Comparison of ENCODE assay signal across 11 mouse cellular contexts in the genomic region with DNA sequence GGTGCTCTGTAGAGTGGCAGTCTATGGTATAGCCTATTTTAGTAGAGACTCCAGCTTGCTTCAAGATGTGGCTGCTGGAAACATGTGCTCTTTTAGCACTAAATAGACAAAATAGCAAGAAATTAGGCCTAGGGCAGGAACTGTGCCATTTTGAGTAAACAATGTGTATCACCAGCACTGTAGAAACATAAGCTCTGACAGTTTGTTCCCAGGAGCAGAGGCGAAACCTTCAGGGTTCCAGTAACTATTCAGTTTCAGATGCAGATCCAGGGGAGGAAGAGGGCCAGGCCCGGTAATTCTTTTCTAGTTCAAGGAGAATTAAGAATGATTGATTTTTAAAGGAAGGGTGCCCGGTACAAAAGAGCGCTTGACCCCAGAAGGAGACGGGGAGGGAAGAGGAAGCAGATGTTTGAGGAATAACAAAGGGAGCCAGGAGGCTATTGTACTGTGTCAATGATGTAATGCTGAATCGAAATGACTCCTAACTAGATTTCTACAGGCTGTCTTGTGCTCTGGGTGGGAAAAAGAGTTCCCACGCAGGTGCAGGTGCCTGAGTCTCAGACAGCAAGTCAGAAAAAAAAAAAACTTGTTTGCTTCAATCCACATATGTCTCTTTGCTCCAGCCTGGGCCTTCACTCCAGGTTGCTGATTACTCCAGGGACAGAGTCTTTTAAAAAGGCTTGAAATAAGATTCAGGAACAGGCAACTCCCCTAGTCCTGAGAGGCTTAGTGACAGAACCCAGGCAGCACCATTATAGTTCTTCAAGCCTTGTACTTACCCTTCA. TPM values are rescaled to one million over a fixed set of nuclear protein-coding genes. Genes with fewer than 3 reads are reported as not detected.
DNase-seq lines count a peak whose midpoint lies in the region; ATAC-seq and TF ChIP-seq lines count a peak whose summit lies in the region.
"Had no signal": no experiment of that assay in that cellular context is flagged by ENCODE, and none has a peak within 500 bp of the region (broad histone marks: within the 10 kb centered on the region; RNA-seq: fewer than 3 reads in every experiment).

No protein-coding gene starts in this region.

- H3K9me3 ChIP-seq in hindbrain, embryonic 10.5 days: no peaks in the 10 kb centered on the region
- no peaks in the 10 kb centered on the region for H3K9me3 ChIP-seq in hindbrain, embryonic 14.5 days (ENCODE audit: control insufficient read depth, low read length)
- no peaks in the 10 kb centered on the region for H3K9me3 ChIP-seq in midbrain, embryonic 11.5 days (ENCODE audit: control insufficient read depth, low read length)
- H3K9me3 ChIP-seq: hindbrain, embryonic 15.5 days had no signal

- WGBS in hindbrain, embryonic 10.5 days: 23% methylated on average over 7 of the region's 7 CpGs
- WGBS in hindbrain, embryonic 14.5 days: 23% methylated on average over 7 of the region's 7 CpGs
- WGBS in midbrain, embryonic 11.5 days: 17% methylated on average over 7 of the region's 7 CpGs

- no peaks in the 10 kb centered on the region for H3K27me3 ChIP-seq in hindbrain, embryonic 10.5 days (ENCODE audit: insufficient read depth, poor library complexity, severe bottlenecking)
- H3K27me3 ChIP-seq in hindbrain, embryonic 14.5 days (ENCODE audit: control insufficient read depth, insufficient read depth, low read length): no peaks in the 10 kb centered on the region
- H3K27me3 ChIP-seq in midbrain, embryonic 11.5 days (ENCODE audit: control insufficient read depth, insufficient read depth, low read length): no peaks in the 10 kb centered on the region
- H3K27me3 ChIP-seq: hindbrain, embryonic 15.5 days had no signal

- no peaks in the 10 kb centered on the region for H3K36me3 ChIP-seq in hindbrain, embryonic 10.5 days
- H3K36me3 ChIP-seq in hindbrain, embryonic 14.5 days (replicated peaks; ENCODE audit: control insufficient read depth, insufficient read depth): no peaks in the 10 kb centered on the region
- no peaks in the 10 kb centered on the region for H3K36me3 ChIP-seq in midbrain, embryonic 11.5 days (ENCODE audit: control insufficient read depth, insufficient read depth, low read length)
- H3K36me3 ChIP-seq: hindbrain, embryonic 15.5 days had no signal

- no peak overlapping the region for H3K4me3 ChIP-seq in hindbrain, embryonic 10.5 days
- H3K4me3 ChIP-seq in hindbrain, embryonic 14.5 days (replicated peaks; ENCODE audit: low read length): no peak overlapping the region
- H3K4me3 ChIP-seq in midbrain, embryonic 11.5 days (ENCODE audit: low read depth, low read length): no peak overlapping the region
- H3K4me3 ChIP-seq: hindbrain, embryonic 15.5 days had no signal

- no peak overlapping the region for H3K9ac ChIP-seq in hindbrain, embryonic 14.5 days
- H3K9ac ChIP-seq in midbrain, embryonic 11.5 days (ENCODE audit: low read length): no peak overlapping the region
- H3K9ac ChIP-seq: hindbrain, embryonic 15.5 days; liver, embryonic 14.5 days had no signal

- H3K27ac ChIP-seq in hindbrain, embryonic 10.5 days: peak overlapping the region; percentile 81
- no peak overlapping the region for H3K27ac ChIP-seq in hindbrain, embryonic 14.5 days
- peak overlapping the region; percentile 74; the same call in 1 of the 2 replicates for H3K27ac ChIP-seq in midbrain, embryonic 11.5 days (ENCODE audit: low read depth, low read length)
- H3K27ac ChIP-seq: hindbrain, embryonic 15.5 days; liver, embryonic 14.5 days had no signal

- no peak for TF ChIP-seq POLR2A in brain, embryonic 14.5 days (IDR thresholded peaks at IDR 0.05; ENCODE audit: borderline replicate concordance, extremely low read depth, insufficient read depth, insufficient read length, poor library complexity, severe bottlenecking)

- peak; percentile 35 for DNase-seq in hindbrain, embryonic 10.5 days (ENCODE audit: low spot score)
- no peak for DNase-seq in hindbrain, embryonic 14.5 days (ENCODE audit: low spot score)
- DNase-seq in brain, embryonic 14.5 days (ENCODE audit: low read depth): peak; percentile 65
- peak; percentile 8 for DNase-seq in heart, postnatal 4 days
- DNase-seq in midbrain, embryonic 11.5 days (ENCODE audit: low spot score, missing footprints): peak; percentile 88
- DNase-seq in gastrocnemius, adult 8-10 months (ENCODE audit: low spot score in 2 of 2): no peak
- DNase-seq: adrenal gland, postnatal 10 days had no signal

- no peak for TF ChIP-seq CTCF in brain, embryonic 14.5 days (IDR thresholded peaks at IDR 0.05; ENCODE audit: borderline replicate concordance, extremely low read depth, insufficient read depth, insufficient read length)

- ATAC-seq in hindbrain, embryonic 14.5 days (ENCODE audit: low FRiP score): no peak
- peak; percentile 95 for ATAC-seq in midbrain, embryonic 11.5 days (ENCODE audit: low FRiP score)
- no peak for ATAC-seq in monocyte, adult 5-6 weeks (replicated peaks; ENCODE audit: insufficient number of reproducible peaks, low FRiP score, low TSS enrichment, poor library complexity, severe bottlenecking)
- no peak for ATAC-seq in granulocyte monocyte progenitor cell, adult 5-6 weeks (replicated peaks; ENCODE audit: poor library complexity, severe bottlenecking)

- no peak overlapping the region for H3K4me2 ChIP-seq in hindbrain, embryonic 14.5 days (replicated peaks)
- H3K4me2 ChIP-seq in midbrain, embryonic 11.5 days: no peak overlapping the region
- H3K4me2 ChIP-seq: hindbrain, embryonic 15.5 days had no signal

- peaks cover 13% of the 10 kb centered on the region; the same call in 1 of the 2 replicates for H3K4me1 ChIP-seq in hindbrain, embryonic 10.5 days (replicated peaks)
- H3K4me1 ChIP-seq in hindbrain, embryonic 14.5 days (replicated peaks; ENCODE audit: control insufficient read depth, insufficient read depth, low read length): no peaks in the 10 kb centered on the region
- no peaks in the 10 kb centered on the region for H3K4me1 ChIP-seq in midbrain, embryonic 11.5 days (ENCODE audit: control insufficient read depth, insufficient read depth, low read length)
- H3K4me1 ChIP-seq: hindbrain, embryonic 15.5 days had no signal

RNA-seq across cellular contexts. Expression of gene Tex13c2, which starts 57.4 kb away (rescaled TPM):
- polyA plus RNA-seq in hindbrain, embryonic 10.5 days (2016; fragmentation: Nextera tagmentation; extraction: Ambion mirVana): not detected in 2 replicates
- not detected in 2 replicates for polyA plus RNA-seq in hindbrain, embryonic 14.5 days (2014; fragmentation: Nextera tagmentation; extraction: Ambion mirVana)
- polyA plus RNA-seq in brain, embryonic 14.5 days (2012; rRNA removed): 0.04 TPM in 1 of 2 replicates, not detected in the other
- total RNA-seq in heart, postnatal 4 days (2021): not detected
- not detected in 2 replicates for polyA plus RNA-seq in midbrain, embryonic 11.5 days (2014; fragmentation: Nextera tagmentation; extraction: Ambion mirVana)
- not detected for total RNA-seq in gastrocnemius, adult 8-10 months (2022)
- 0.78 TPM in 1 of 3 replicates, not detected in the others for total RNA-seq in monocyte, adult 5-6 weeks (2017)
- total RNA-seq in granulocyte monocyte progenitor cell, adult 5-6 weeks (2014; fragmentation: Nextera tagmentation): not detected in 2 replicates
- not detected in 2 replicates for total RNA-seq in granulocyte monocyte progenitor cell, adult 5-6 weeks (2017)
- total RNA-seq: adrenal gland, postnatal 10 days had no signal
- polyA plus RNA-seq: hindbrain, embryonic 15.5 days; liver, embryonic 14.5 days had no signal

Comparison
In these comparisons a context has a peak if more than half of its experiments do, and no peak if none do; other contexts are left out.
1. DNase-seq: peak in hindbrain, embryonic 10.5 days (single experiment), brain, embryonic 14.5 days (single experiment), heart, postnatal 4 days (single experiment) and midbrain, embryonic 11.5 days (single experiment); none in hindbrain, embryonic 14.5 days (single experiment) and gastrocnemius, adult 8-10 months (0 of 2).